Mouse (Mus musculus): ENCODE measurements around the gene Lipo4. TPM values are rescaled to one million over a fixed set of nuclear protein-coding genes. Genes with fewer than 3 reads are reported as not detected.
"Not testable (repeated sequence)": the region's sequence is repeated elsewhere in the genome, so short reads cannot be mapped to it uniquely, and the experiment has no call there.

The Lipo4 gene
- polyA plus RNA-seq (2015; fragmentation: Nextera tagmentation; extraction: Ambion mirVana): not detected in 2 replicates

- no peak within 1 kb of the TSS for H3K27ac ChIP-seq (ENCODE audit: low read length)
- no peaks in the 10 kb centered on the region for H3K27me3 ChIP-seq (replicated peaks; ENCODE audit: insufficient read depth, low read length)
- no peaks in the 10 kb centered on the region for H3K4me1 ChIP-seq (ENCODE audit: insufficient read depth, low read depth, low read length)
- H3K9me3 ChIP-seq (ENCODE audit: low read length): no peaks in the 10 kb centered on the region
- no peak within 1 kb of the TSS for H3K4me3 ChIP-seq (ENCODE audit: low read depth, low read length)
- ATAC-seq (no peak), DNase-seq (ENCODE audit: low spot score) (no peak)
- TF ChIP-seq EP300 (IDR thresholded peaks at IDR 0.05): no peak
- no peak for TF ChIP-seq CTCF (IDR thresholded peaks at IDR 0.05)
- H3K9ac ChIP-seq (replicated peaks; ENCODE audit: low read depth): no peak within 1 kb of the TSS
- H3K36me3 ChIP-seq (ENCODE audit: insufficient read depth, low read length): no peaks in the 10 kb centered on the region
- H3K4me2 ChIP-seq (replicated peaks; ENCODE audit: low read depth, low read length): no peak within 1 kb of the TSS
Observed at GRCm38 (mm10) chr19:33517680-33518079, at the start of gene Lipo4. TSS of gene Lipo4 (minus strand) at chr19:33517780.

GRCm38 (mm10) chr19:33456426-33456825 is 61.2 kb downstream of the Lipo4 start:
- not testable (repeated sequence) for DNase-seq (ENCODE audit: low spot score); H3K36me3 ChIP-seq (ENCODE audit: insufficient read depth, low read length); H3K4me2 ChIP-seq (replicated peaks; ENCODE audit: low read depth, low read length); ATAC-seq; H3K9me3 ChIP-seq (ENCODE audit: low read length); H3K4me3 ChIP-seq (ENCODE audit: low read depth, low read length); H3K4me1 ChIP-seq (ENCODE audit: insufficient read depth, low read depth, low read length); H3K27me3 ChIP-seq (replicated peaks; ENCODE audit: insufficient read depth, low read length); H3K27ac ChIP-seq (ENCODE audit: low read length); H3K9ac ChIP-seq (replicated peaks; ENCODE audit: low read depth)
- WGBS: 60% methylated on average over 4 of the region's 4 CpGs

GRCm38 (mm10) chr19:33453725-33454124 is 63.9 kb downstream of the Lipo4 start:
- H3K4me1 ChIP-seq (ENCODE audit: insufficient read depth, low read depth, low read length): no peaks in the 10 kb centered on the region
- H3K4me3 ChIP-seq (ENCODE audit: low read depth, low read length): no peak overlapping the region
- DNase-seq (ENCODE audit: low spot score): no peak
- no peak overlapping the region for H3K9ac ChIP-seq (replicated peaks; ENCODE audit: low read depth)
- no peak for ATAC-seq
- no peak overlapping the region for H3K27ac ChIP-seq (ENCODE audit: low read length)
- H3K27me3 ChIP-seq (replicated peaks; ENCODE audit: insufficient read depth, low read length): no peaks in the 10 kb centered on the region
- WGBS: 66% methylated on average over 4 of the region's 4 CpGs
- no peaks in the 10 kb centered on the region for H3K36me3 ChIP-seq (ENCODE audit: insufficient read depth, low read length)
- H3K9me3 ChIP-seq (ENCODE audit: low read length): no peaks in the 10 kb centered on the region
- no peak for TF ChIP-seq CTCF (IDR thresholded peaks at IDR 0.05)
- no peak for TF ChIP-seq EP300 (IDR thresholded peaks at IDR 0.05)
- no peak overlapping the region for H3K4me2 ChIP-seq (replicated peaks; ENCODE audit: low read depth, low read length)

Other genes with a start within 250 kb of the Lipo4 start
- 8.9 and 9.6 TPM in 2 replicates for gene Rnls, start 125.5 kb downstream of the Lipo4 start, polyA plus RNA-seq (2015; fragmentation: Nextera tagmentation; extraction: Ambion mirVana)
- not detected in 2 replicates for gene Gm8978, start 107.5 kb upstream of the Lipo4 start, polyA plus RNA-seq (2015; fragmentation: Nextera tagmentation; extraction: Ambion mirVana)
- 0.14 and 0.16 TPM in 2 replicates for gene Lipo2, start 233.6 kb upstream of the Lipo4 start, polyA plus RNA-seq (2015; fragmentation: Nextera tagmentation; extraction: Ambion mirVana)
- 18.2 and 20.5 TPM in 2 replicates for gene Lipo3, start 244.2 kb upstream of the Lipo4 start, polyA plus RNA-seq (2015; fragmentation: Nextera tagmentation; extraction: Ambion mirVana)